Mouse (Mus musculus): ENCODE measurements around the gene Erc2.

Erc2 gene

GRCm38 (mm10) chr14:28377519-28377918 is 755.3 kb downstream of the Erc2 start:
- DNase-seq (ENCODE audit: low read depth, low spot score) = no peak
- H3K36me3 ChIP-seq (ENCODE audit: control insufficient read depth, insufficient read depth, low read length, poor library complexity, severe bottlenecking) = no peaks in the 10 kb centered on the region

GRCm38 (mm10) chr14:28380129-28380528 is 757.9 kb downstream of the Erc2 start:
- Histone ChIP-seq H3K27me3 (ENCODE audit: control insufficient read depth, insufficient read depth, low read length, poor library complexity, severe bottlenecking) (no peaks in the 10 kb centered on the region), H3K36me3 (ENCODE audit: control insufficient read depth, insufficient read depth, low read length, poor library complexity, severe bottlenecking) (no peaks in the 10 kb centered on the region)
- DNase-seq (ENCODE audit: low read depth, low spot score) = no peak

More at GRCm38 (mm10) chr14:28377519-28377918, 755.3 kb downstream of the Erc2 start:
- H3K27me3 ChIP-seq (ENCODE audit: control insufficient read depth, insufficient read depth, low read length, poor library complexity, severe bottlenecking) = no peaks in the 10 kb centered on the region

GRCm38 (mm10) chr14:28381801-28382550 is 759.7 kb downstream of the Erc2 start:
- no peak for DNase-seq (ENCODE audit: low read depth, low spot score)
- Histone ChIP-seq H3K36me3 (ENCODE audit: control insufficient read depth, insufficient read depth, low read length, poor library complexity, severe bottlenecking) (no peaks in the 10 kb centered on the region), H3K27me3 (ENCODE audit: control insufficient read depth, insufficient read depth, low read length, poor library complexity, severe bottlenecking) (no peaks in the 10 kb centered on the region)

GRCm38 (mm10) chr14:28386815-28387607 is 764.8 kb downstream of the Erc2 start:
- DNase-seq (ENCODE audit: low read depth, low spot score) = no peak
- Histone ChIP-seq H3K36me3 (ENCODE audit: control insufficient read depth, insufficient read depth, low read length, poor library complexity, severe bottlenecking) (no peaks in the 10 kb centered on the region), H3K27me3 (ENCODE audit: control insufficient read depth, insufficient read depth, low read length, poor library complexity, severe bottlenecking) (no peaks in the 10 kb centered on the region)

GRCm38 (mm10) chr14:28398915-28399314 is 776.7 kb downstream of the Erc2 start:
- no peaks in the 10 kb centered on the region for H3K27me3 ChIP-seq (ENCODE audit: control insufficient read depth, insufficient read depth, low read length, poor library complexity, severe bottlenecking)
- no peaks in the 10 kb centered on the region for H3K36me3 ChIP-seq (ENCODE audit: control insufficient read depth, insufficient read depth, low read length, poor library complexity, severe bottlenecking)
- no peak for DNase-seq (ENCODE audit: low read depth, low spot score)

- no peaks in the 10 kb centered on the region for H3K27me3 ChIP-seq (ENCODE audit: control insufficient read depth, insufficient read depth, low read length, poor library complexity, severe bottlenecking)
- DNase-seq (ENCODE audit: low read depth, low spot score) = no peak
- no peaks in the 10 kb centered on the region for H3K36me3 ChIP-seq (ENCODE audit: control insufficient read depth, insufficient read depth, low read length, poor library complexity, severe bottlenecking)
These were observed 777.7 kb downstream of the Erc2 start for GRCm38 (mm10) chr14:28399897-28400296.

GRCm38 (mm10) chr14:28405277-28405840 is 783.1 kb downstream of the Erc2 start:
- no peaks in the 10 kb centered on the region for H3K36me3 ChIP-seq (ENCODE audit: control insufficient read depth, insufficient read depth, low read length, poor library complexity, severe bottlenecking)
- H3K27me3 ChIP-seq (ENCODE audit: control insufficient read depth, insufficient read depth, low read length, poor library complexity, severe bottlenecking) = no peaks in the 10 kb centered on the region
- no peak for DNase-seq (ENCODE audit: low read depth, low spot score)

- no peak for DNase-seq (ENCODE audit: low read depth, low spot score)
- no peaks in the 10 kb centered on the region for H3K36me3 ChIP-seq (ENCODE audit: control insufficient read depth, insufficient read depth, low read length, poor library complexity, severe bottlenecking)
- H3K27me3 ChIP-seq (ENCODE audit: control insufficient read depth, insufficient read depth, low read length, poor library complexity, severe bottlenecking) = no peaks in the 10 kb centered on the region
These were observed 787.2 kb downstream of the Erc2 start for GRCm38 (mm10) chr14:28409390-28409789.

GRCm38 (mm10) chr14:28409796-28410347 is 787.6 kb downstream of the Erc2 start:
- DNase-seq (ENCODE audit: low read depth, low spot score) = no peak

GRCm38 (mm10) chr14:28410789-28411225 is 788.6 kb downstream of the Erc2 start:
- no peaks in the 10 kb centered on the region for H3K27me3 ChIP-seq (ENCODE audit: control insufficient read depth, insufficient read depth, low read length, poor library complexity, severe bottlenecking)
- no peak for DNase-seq (ENCODE audit: low read depth, low spot score)
- H3K36me3 ChIP-seq (ENCODE audit: control insufficient read depth, insufficient read depth, low read length, poor library complexity, severe bottlenecking) = no peaks in the 10 kb centered on the region

More at GRCm38 (mm10) chr14:28409796-28410347, 787.6 kb downstream of the Erc2 start:
- Histone ChIP-seq H3K36me3 (ENCODE audit: control insufficient read depth, insufficient read depth, low read length, poor library complexity, severe bottlenecking) (no peaks in the 10 kb centered on the region), H3K27me3 (ENCODE audit: control insufficient read depth, insufficient read depth, low read length, poor library complexity, severe bottlenecking) (no peaks in the 10 kb centered on the region)

GRCm38 (mm10) chr14:28412252-28412995 is 790.2 kb downstream of the Erc2 start:
- H3K27me3 ChIP-seq (ENCODE audit: control insufficient read depth, insufficient read depth, low read length, poor library complexity, severe bottlenecking) = no peaks in the 10 kb centered on the region
- no peaks in the 10 kb centered on the region for H3K36me3 ChIP-seq (ENCODE audit: control insufficient read depth, insufficient read depth, low read length, poor library complexity, severe bottlenecking)
- DNase-seq (ENCODE audit: low read depth, low spot score) = no peak

- Histone ChIP-seq H3K36me3 (ENCODE audit: control insufficient read depth, insufficient read depth, low read length, poor library complexity, severe bottlenecking) (no peaks in the 10 kb centered on the region), H3K27me3 (ENCODE audit: control insufficient read depth, insufficient read depth, low read length, poor library complexity, severe bottlenecking) (no peaks in the 10 kb centered on the region)
- no peak for DNase-seq (ENCODE audit: low read depth, low spot score)
These were observed 791.3 kb downstream of the Erc2 start for GRCm38 (mm10) chr14:28413516-28413915.

- no peaks in the 10 kb centered on the region for H3K27me3 ChIP-seq (ENCODE audit: control insufficient read depth, insufficient read depth, low read length, poor library complexity, severe bottlenecking)
- H3K36me3 ChIP-seq (ENCODE audit: control insufficient read depth, insufficient read depth, low read length, poor library complexity, severe bottlenecking) = no peaks in the 10 kb centered on the region
- no peak for DNase-seq (ENCODE audit: low read depth, low spot score)
These were observed 794.8 kb downstream of the Erc2 start for GRCm38 (mm10) chr14:28417019-28417418.

- no peaks in the 10 kb centered on the region for H3K27me3 ChIP-seq (ENCODE audit: control insufficient read depth, insufficient read depth, low read length, poor library complexity, severe bottlenecking)
- no peaks in the 10 kb centered on the region for H3K36me3 ChIP-seq (ENCODE audit: control insufficient read depth, insufficient read depth, low read length, poor library complexity, severe bottlenecking)
- no peak for DNase-seq (ENCODE audit: low read depth, low spot score)
These were observed 796.3 kb downstream of the Erc2 start for GRCm38 (mm10) chr14:28418497-28418896.

Measured in splenic B cell, adult 2 months (primary cell).